Mouse (Mus musculus) limb, embryonic 10.5 days (tissue): ENCODE measurements at regions not wholly inside any gene's neighbourhood (a gene's known extent, or its start where the extent isn't known, plus 50 kb on each side); places are given as distances from the start of the nearest gene placed in this dataset.

Experiments
- DNase-seq: peaks from one replicate; pipeline ENCODE4 v3.0.0-alpha.2; 2017; ENCODE audit warnings: low spot score
- H3K27ac ChIP-seq: fragments of 300-500 bp; sonication (generic); 2 replicates; pipeline ENCODE4 v1.5.1; 2016; ENCODE audit warnings: mild to moderate bottlenecking
- H3K27me3 ChIP-seq: fragments of 300-500 bp; sonication (generic); 2 replicates; pipeline ENCODE4 v1.6.1; 2016; ENCODE audit warnings: low read depth, mild to moderate bottlenecking; ENCODE audit not compliant: poor library complexity, severe bottlenecking
- H3K36me3 ChIP-seq: fragments of 300-500 bp; sonication (generic); 2 replicates; pipeline ENCODE4 v1.6.1; 2016; ENCODE audit warnings: mild to moderate bottlenecking, moderate library complexity
- H3K4me1 ChIP-seq: fragments of 300-500 bp; sonication (generic); 2 replicates; pipeline ENCODE4 v1.6.1; 2016
- H3K4me3 ChIP-seq: fragments of 300-500 bp; sonication (generic); 2 replicates; pipeline ENCODE4 v1.5.1; 2016; ENCODE audit warnings: mild to moderate bottlenecking, moderate library complexity
- H3K9me3 ChIP-seq: fragments of 300-500 bp; sonication (generic); replicated peaks from 2 replicates; pipeline ENCODE4 v1.6.1; 2016; ENCODE audit warnings: mild to moderate bottlenecking
- WGBS: fragments of 180-500 bp; shearing (Covaris S2); methylation state at CpG from one replicate; pipeline ENCODE4 v1.1.7; 2016; 5-methylcytosine and 5-hydroxymethylcytosine counted together

DNA sequence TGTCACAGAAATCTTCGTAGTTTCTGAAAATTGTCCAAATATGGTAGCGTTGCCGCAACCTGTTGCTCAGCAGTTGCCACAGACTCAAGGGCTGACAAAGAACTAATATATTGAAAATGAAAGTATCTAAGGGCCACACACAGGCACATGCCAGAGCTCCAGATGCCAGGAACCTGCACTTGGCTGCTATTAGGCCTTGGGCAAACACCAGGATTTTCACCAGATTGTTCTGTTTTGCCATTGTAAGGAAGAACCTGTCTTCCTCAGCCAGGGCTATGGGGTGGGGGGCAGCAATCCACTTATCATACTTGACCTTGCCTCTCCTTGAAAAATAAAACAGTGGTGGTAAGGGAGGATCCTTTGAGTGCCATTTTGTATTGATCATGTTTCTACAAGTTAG lies 297.4 kb downstream of the Maf start:
- Histone ChIP-seq H3K4me1 (peaks cover 18% of the 10 kb centered on the region), H3K27me3 (no peaks in the 10 kb centered on the region), H3K4me3 (no peak overlapping the region), H3K36me3 (no peaks in the 10 kb centered on the region), H3K27ac (no peak overlapping the region), H3K9me3 (no peaks in the 10 kb centered on the region)
- no peak for DNase-seq
- WGBS, result 98% methylated on average over 3 of the region's 3 CpGs

DNA sequence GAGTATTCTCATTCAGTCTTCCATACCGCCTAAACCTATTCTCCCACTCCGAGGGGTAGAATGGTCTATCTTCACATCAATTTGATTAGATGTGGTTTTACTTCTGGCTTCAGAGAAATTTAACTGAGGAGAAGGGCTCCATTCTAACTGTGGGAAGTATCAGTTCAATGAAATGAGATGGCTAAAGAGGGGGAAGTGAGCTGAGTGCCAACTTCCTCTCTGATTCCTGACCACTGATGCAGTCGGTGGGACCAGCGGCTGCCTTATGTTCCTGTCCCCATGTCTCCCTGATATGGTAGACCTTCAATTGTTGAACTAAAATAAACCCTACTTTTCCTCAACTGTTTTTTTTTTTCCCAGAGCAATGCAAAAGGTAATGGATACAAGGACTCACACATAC lies 300.1 kb downstream of the Maf start:
- Histone ChIP-seq H3K27me3 (no peaks in the 10 kb centered on the region), H3K36me3 (no peaks in the 10 kb centered on the region), H3K27ac (no peak overlapping the region), H3K4me1 (0 out of 2 replicates have a peak, but pooled peaks cover 3% of the 10 kb centered on the region), H3K4me3 (no peak overlapping the region), H3K9me3 (no peaks in the 10 kb centered on the region)
- DNase-seq, result no peak
- WGBS, result 92% methylated on average over 4 of the region's 4 CpGs

- H3K9me3 ChIP-seq, result no peaks in the 10 kb centered on the region
- 62% methylated on average over 4 of the region's 4 CpGs for WGBS
These were observed 304.0 kb downstream of the Maf start for GRCm38 (mm10) chr8:115403601-115404000.

GRCm38 (mm10) chr8:115402471-115403197 lies 305.0 kb downstream of the Maf start:
- Histone ChIP-seq H3K4me3 (no peak overlapping the region), H3K27me3 (peaks cover 4% of the 10 kb centered on the region; the same call in 1 of the 2 replicates), H3K4me1 (peaks cover 3% of the 10 kb centered on the region; the same call in 1 of the 2 replicates), H3K27ac (no peak overlapping the region), H3K9me3 (no peaks in the 10 kb centered on the region), H3K36me3 (no peaks in the 10 kb centered on the region)
- WGBS, result 74% methylated on average over 10 of the region's 10 CpGs
- no peak for DNase-seq

More at GRCm38 (mm10) chr8:115403601-115404000, 304.0 kb downstream of the Maf start:
- Histone ChIP-seq H3K36me3 (no peaks in the 10 kb centered on the region), H3K4me3 (no peak overlapping the region), H3K4me1 (peaks cover 3% of the 10 kb centered on the region; the same call in 1 of the 2 replicates), H3K27me3 (peaks cover 4% of the 10 kb centered on the region; the same call in 1 of the 2 replicates), H3K27ac (no peak overlapping the region)
- no peak for DNase-seq
